Mouse (Mus musculus) midbrain, embryonic 16.5 days (tissue): ENCODE measurements around the gene Rbfox1. TPM values are rescaled to one million over a fixed set of nuclear protein-coding genes. Genes with fewer than 3 reads are reported as not detected.

ENCODE experiments used
- ATAC-seq: fragments of 200-750 bp; cut with Nextera tagmentation; 2 replicates; pipeline ENCODE4 v1.8.0; 2017; ENCODE audit warnings: moderate TSS enrichment
- H3K27ac ChIP-seq: fragments of 300-500 bp; sonication (generic); 2 replicates; pipeline ENCODE4 v1.5.1; 2014; ENCODE audit warnings: mild to moderate bottlenecking, low read length, mixed read lengths
- H3K27me3 ChIP-seq: fragments of 300-500 bp; sonication (generic); 2 replicates; pipeline ENCODE4 v1.6.1; 2014; ENCODE audit warnings: low read depth, low read length, mixed read lengths; ENCODE audit not compliant: control insufficient read depth, insufficient read depth
- H3K36me3 ChIP-seq: fragments of 300-500 bp; sonication (generic); 2 replicates; pipeline ENCODE4 v1.6.1; 2014; ENCODE audit warnings: mild to moderate bottlenecking, low read length, moderate library complexity, mixed read lengths; ENCODE audit not compliant: control insufficient read depth, insufficient read depth
- H3K4me1 ChIP-seq: fragments of 300-500 bp; sonication (generic); 2 replicates; pipeline ENCODE4 v1.6.1; 2014; ENCODE audit warnings: mild to moderate bottlenecking, low read length, mixed read lengths; ENCODE audit not compliant: control insufficient read depth, insufficient read depth
- H3K4me2 ChIP-seq: fragments of 300-500 bp; sonication (generic); 2 replicates; pipeline ENCODE4 v1.6.1; 2014; ENCODE audit warnings: mild to moderate bottlenecking, low read length, mixed read lengths
- H3K4me3 ChIP-seq: fragments of 300-500 bp; sonication (generic); 2 replicates; pipeline ENCODE4 v1.5.1; 2014; ENCODE audit warnings: low read depth, mild to moderate bottlenecking, low read length, moderate library complexity, mixed read lengths
- H3K9ac ChIP-seq: fragments of 300-500 bp; sonication (generic); 2 replicates; pipeline ENCODE4 v1.6.1; 2014; ENCODE audit warnings: low read depth, low read length, mixed read lengths
- H3K9me3 ChIP-seq: fragments of 300-500 bp; sonication (generic); replicated peaks from 2 replicates; pipeline ENCODE4 v1.6.1; 2014; ENCODE audit warnings: mild to moderate bottlenecking, low read length, mixed read lengths; ENCODE audit not compliant: control insufficient read depth, poor library complexity, severe bottlenecking
- WGBS: fragments of 180-500 bp; shearing (Covaris S2); extraction: QIAGEN DNeasy Blood & Tissue Kit; methylation state at CpG from one replicate; pipeline ENCODE4 v1.1.7; 2014; 5-methylcytosine and 5-hydroxymethylcytosine counted together
- polyA plus RNA-seq: library from polyadenylated mRNA; unstranded; fragments of >200 nt; fragmentation: Nextera tagmentation; extraction: Ambion mirVana; gene quantifications from 2 replicates; pipeline ENCODE4 v1.2.1, GENCODE M21; 2015

Gene Rbfox1
- polyA plus RNA-seq, 1 experiment from 2014 or later, result 259 TPM

DNA sequence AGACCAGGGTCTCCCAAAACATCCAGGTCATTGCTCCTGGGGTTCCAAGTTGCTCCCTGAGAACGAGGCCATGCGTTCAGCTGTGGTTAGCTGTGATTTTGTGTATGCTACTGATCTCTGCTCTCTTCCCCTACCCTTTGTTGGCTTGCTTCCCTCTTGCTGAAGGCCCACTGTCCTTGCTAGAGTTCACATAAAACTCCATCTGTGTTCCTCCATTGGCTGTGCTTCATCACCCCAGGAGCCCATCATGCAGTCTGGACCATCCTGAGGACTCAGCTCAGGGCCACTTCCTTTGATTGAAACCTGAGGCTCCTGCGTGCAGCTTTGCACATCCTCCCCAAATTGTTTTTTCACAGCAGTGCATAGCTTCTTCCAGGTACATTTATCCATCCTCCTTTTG is 600.5 kb downstream of the Rbfox1 start:
- H3K4me3 ChIP-seq, result no peak overlapping the region
- no peak overlapping the region for H3K4me2 ChIP-seq
- H3K4me1 ChIP-seq, result no peaks in the 10 kb centered on the region
- no peaks in the 10 kb centered on the region for H3K36me3 ChIP-seq
- no peak overlapping the region for H3K9ac ChIP-seq
- WGBS, result 67% methylated on average over 3 of the region's 3 CpGs
- ATAC-seq, result no peak
- no peaks in the 10 kb centered on the region for H3K9me3 ChIP-seq
- no peak overlapping the region for H3K27ac ChIP-seq
- no peaks in the 10 kb centered on the region for H3K27me3 ChIP-seq

- ATAC-seq, result no peak
Observed at GRCm38 (mm10) chr16:6502219-6502618, 617.1 kb downstream of the Rbfox1 start.

GRCm38 (mm10) chr16:6503573-6504331 is 618.6 kb downstream of the Rbfox1 start:
- Histone ChIP-seq H3K9ac (no peak overlapping the region), H3K4me1 (peaks cover 9% of the 10 kb centered on the region), H3K27ac (0 out of 2 replicates have a peak overlapping the region, but pooled peaks have one; percentile 3), H3K36me3 (no peaks in the 10 kb centered on the region), H3K27me3 (no peaks in the 10 kb centered on the region), H3K4me2 (no peak overlapping the region), H3K9me3 (no peaks in the 10 kb centered on the region), H3K4me3 (no peak overlapping the region)
- 0 out of 2 replicates have a peak, but pooled peaks have one; percentile 30 for ATAC-seq
- 58% methylated on average over 5 of the region's 5 CpGs for WGBS

More at GRCm38 (mm10) chr16:6502219-6502618, 617.1 kb downstream of the Rbfox1 start:
- Histone ChIP-seq H3K27ac (no peak overlapping the region), H3K9me3 (no peaks in the 10 kb centered on the region), H3K4me2 (no peak overlapping the region), H3K9ac (no peak overlapping the region), H3K36me3 (no peaks in the 10 kb centered on the region), H3K4me3 (no peak overlapping the region), H3K4me1 (peaks cover 9% of the 10 kb centered on the region), H3K27me3 (no peaks in the 10 kb centered on the region)
- 22% methylated on average over 8 of the region's 8 CpGs for WGBS

DNA sequence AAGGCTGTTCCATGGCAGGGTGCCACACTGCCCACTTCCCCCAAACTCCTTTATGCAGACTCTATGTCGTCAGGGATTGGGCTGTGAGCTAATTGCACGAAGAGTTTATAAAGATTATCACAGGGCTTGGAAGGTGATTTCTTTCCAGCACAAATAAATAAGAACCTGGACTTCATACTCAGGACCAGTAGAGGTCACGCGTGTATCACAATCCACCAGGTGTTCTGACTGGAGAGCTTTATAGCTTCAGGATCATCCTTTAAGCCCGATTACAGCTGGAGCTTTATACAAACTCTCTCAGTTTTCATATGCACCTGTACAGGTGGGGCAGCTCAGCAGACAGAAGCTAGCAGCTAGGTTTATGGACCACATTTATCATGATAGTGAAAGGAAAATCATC is 623.8 kb downstream of the Rbfox1 start:
- H3K9me3 ChIP-seq, result no peaks in the 10 kb centered on the region
- WGBS, result 70% methylated on average over 5 of the region's 5 CpGs
- H3K9ac ChIP-seq, result no peak overlapping the region
- H3K4me2 ChIP-seq, result no peak overlapping the region
- H3K36me3 ChIP-seq, result no peaks in the 10 kb centered on the region
- no peaks in the 10 kb centered on the region for H3K27me3 ChIP-seq
- peaks cover 3% of the 10 kb centered on the region; the same call in 1 of the 2 replicates for H3K4me1 ChIP-seq
- ATAC-seq, result no peak
- H3K4me3 ChIP-seq, result no peak overlapping the region
- H3K27ac ChIP-seq, result no peak overlapping the region

- WGBS, result 75% methylated on average over 3 of the region's 3 CpGs
- ATAC-seq, result no peak
- H3K9me3 ChIP-seq, result no peaks in the 10 kb centered on the region
Observed at GRCm38 (mm10) chr16:6519474-6519873, 634.3 kb downstream of the Rbfox1 start.

GRCm38 (mm10) chr16:6525507-6526170 is 640.5 kb downstream of the Rbfox1 start:
- Histone ChIP-seq H3K36me3 (no peaks in the 10 kb centered on the region), H3K9ac (no peak overlapping the region), H3K4me1 (no peaks in the 10 kb centered on the region), H3K4me2 (no peak overlapping the region), H3K9me3 (no peaks in the 10 kb centered on the region), H3K4me3 (no peak overlapping the region), H3K27me3 (no peaks in the 10 kb centered on the region), H3K27ac (no peak overlapping the region)
- no peak for ATAC-seq
- WGBS, result 89% methylated on average over 3 of the region's 3 CpGs

More at GRCm38 (mm10) chr16:6519474-6519873, 634.3 kb downstream of the Rbfox1 start:
- H3K27me3 ChIP-seq, result no peaks in the 10 kb centered on the region
- no peak overlapping the region for H3K27ac ChIP-seq
- H3K4me3 ChIP-seq, result no peak overlapping the region
- H3K4me2 ChIP-seq, result no peak overlapping the region
- no peak overlapping the region for H3K9ac ChIP-seq
- no peaks in the 10 kb centered on the region for H3K4me1 ChIP-seq
- no peaks in the 10 kb centered on the region for H3K36me3 ChIP-seq

DNA sequence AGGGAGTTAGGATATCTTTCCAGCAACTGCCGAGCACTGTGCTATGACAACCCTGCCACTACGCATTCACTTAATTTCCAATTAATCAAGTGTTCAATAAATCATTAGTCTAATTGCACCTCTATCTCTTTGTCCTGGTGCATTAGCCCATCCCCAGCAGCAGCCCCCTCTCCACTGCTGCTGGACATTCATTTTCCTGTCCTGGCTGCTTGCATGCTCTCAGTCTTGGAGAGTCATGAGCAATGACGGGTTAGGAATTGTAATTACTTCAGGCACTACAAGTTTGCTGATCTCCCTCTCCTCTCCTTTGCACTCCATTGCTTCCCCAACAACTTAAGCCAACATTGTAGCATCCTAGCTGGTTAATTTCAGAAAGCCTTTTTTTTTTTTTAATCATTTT is 646.3 kb downstream of the Rbfox1 start:
- H3K4me1 ChIP-seq, result peaks cover 5% of the 10 kb centered on the region
- no peak overlapping the region for H3K9ac ChIP-seq
- H3K9me3 ChIP-seq, result no peaks in the 10 kb centered on the region
- no peak overlapping the region for H3K4me2 ChIP-seq
- ATAC-seq, result no peak
- 62% methylated on average over 3 of the region's 3 CpGs for WGBS
- H3K27ac ChIP-seq, result no peak overlapping the region
- H3K36me3 ChIP-seq, result no peaks in the 10 kb centered on the region
- no peaks in the 10 kb centered on the region for H3K27me3 ChIP-seq
- H3K4me3 ChIP-seq, result no peak overlapping the region

- no peaks in the 10 kb centered on the region for H3K36me3 ChIP-seq
- H3K27ac ChIP-seq, result peak overlapping the region; percentile 40
- WGBS, result 59% methylated on average over 9 of the region's 9 CpGs
- no peak overlapping the region for H3K4me2 ChIP-seq
- H3K9ac ChIP-seq, result no peak overlapping the region
- H3K4me1 ChIP-seq, result peaks cover 5% of the 10 kb centered on the region
- H3K4me3 ChIP-seq, result no peak overlapping the region
- 0 out of 2 replicates have a peak, but pooled peaks have one; percentile 39 for ATAC-seq
- no peaks in the 10 kb centered on the region for H3K27me3 ChIP-seq
- no peaks in the 10 kb centered on the region for H3K9me3 ChIP-seq
Observed at GRCm38 (mm10) chr16:6532077-6532995, 647.2 kb downstream of the Rbfox1 start.
